Mouse (Mus musculus) hindbrain, embryonic 13.5 days (tissue): ENCODE measurements at regions not wholly inside any gene's neighbourhood (a gene's known extent, or its start where the extent isn't known, plus 50 kb on each side); places are given as distances from the start of the nearest gene placed in this dataset.

ENCODE experiments used
- ATAC-seq: fragments of 200-750 bp; cut with Nextera tagmentation; 2 replicates; pipeline ENCODE4 v1.8.0; 2017; ENCODE audit warnings: moderate TSS enrichment; ENCODE audit not compliant: low FRiP score
- H3K27ac ChIP-seq: fragments of 300-500 bp; sonication (generic); 2 replicates; pipeline ENCODE4 v1.5.1; 2015; ENCODE audit warnings: inconsistent platforms, mild to moderate bottlenecking, moderate library complexity
- H3K27me3 ChIP-seq: fragments of 300-500 bp; sonication (generic); 2 replicates; pipeline ENCODE4 v1.6.1; 2015; ENCODE audit warnings: mild to moderate bottlenecking, inconsistent platforms
- H3K36me3 ChIP-seq: fragments of 300-500 bp; sonication (generic); 2 replicates; pipeline ENCODE4 v1.6.1; 2015; ENCODE audit warnings: mild to moderate bottlenecking, inconsistent platforms
- H3K4me1 ChIP-seq: fragments of 300-500 bp; sonication (generic); replicated peaks from 2 replicates; pipeline ENCODE4 v1.6.1; 2015; ENCODE audit warnings: inconsistent platforms
- H3K4me2 ChIP-seq: fragments of 300-500 bp; sonication (generic); 2 replicates; pipeline ENCODE4 v1.6.1; 2015; ENCODE audit warnings: inconsistent platforms, mild to moderate bottlenecking, moderate library complexity
- H3K4me3 ChIP-seq: fragments of 300-500 bp; sonication (generic); 2 replicates; pipeline ENCODE4 v1.5.1; 2015; ENCODE audit warnings: mild to moderate bottlenecking, inconsistent platforms
- H3K9ac ChIP-seq: fragments of 300-500 bp; sonication (generic); 2 replicates; pipeline ENCODE4 v1.6.1; 2015; ENCODE audit warnings: mild to moderate bottlenecking, inconsistent platforms
- H3K9me3 ChIP-seq: fragments of 300-500 bp; sonication (generic); 2 replicates; pipeline ENCODE4 v1.6.1; 2016; ENCODE audit warnings: inconsistent platforms
- WGBS: fragments of 180-500 bp; shearing (Covaris S2); methylation state at CpG from one replicate; pipeline ENCODE4 v1.1.7; 2015; 5-methylcytosine and 5-hydroxymethylcytosine counted together

DNA sequence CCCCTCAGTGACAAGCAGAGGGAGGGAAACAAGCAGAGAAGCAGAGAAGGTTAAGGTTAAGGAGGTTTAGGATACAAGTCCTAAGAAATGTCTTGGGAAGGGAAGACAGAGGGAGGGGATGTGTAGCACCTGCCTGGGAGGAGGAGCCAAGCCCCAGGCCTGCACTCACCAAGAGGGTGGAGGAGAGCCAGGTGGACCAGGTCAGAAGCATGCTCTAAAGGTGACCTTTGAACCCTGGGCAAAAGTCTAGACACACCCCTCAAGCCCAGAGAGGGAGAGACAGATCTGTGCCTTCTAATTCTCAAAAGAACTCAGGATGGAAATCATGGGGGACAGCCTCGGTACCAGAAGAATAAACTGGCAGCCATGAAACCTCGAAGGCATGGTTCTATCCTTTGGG lies 54.4 kb upstream of the Calm2 start:
- Histone ChIP-seq H3K27me3 (0 out of 2 replicates have a peak, but pooled peaks cover 9% of the 10 kb centered on the region), H3K9me3 (no peaks in the 10 kb centered on the region), H3K4me1 (peaks cover 21% of the 10 kb centered on the region), H3K27ac (no peak overlapping the region), H3K9ac (no peak overlapping the region), H3K4me2 (no peak overlapping the region), H3K4me3 (no peak overlapping the region), H3K36me3 (no peaks in the 10 kb centered on the region)
- 60% methylated on average over 2 of the region's 2 CpGs for WGBS
- no peak for ATAC-seq

DNA sequence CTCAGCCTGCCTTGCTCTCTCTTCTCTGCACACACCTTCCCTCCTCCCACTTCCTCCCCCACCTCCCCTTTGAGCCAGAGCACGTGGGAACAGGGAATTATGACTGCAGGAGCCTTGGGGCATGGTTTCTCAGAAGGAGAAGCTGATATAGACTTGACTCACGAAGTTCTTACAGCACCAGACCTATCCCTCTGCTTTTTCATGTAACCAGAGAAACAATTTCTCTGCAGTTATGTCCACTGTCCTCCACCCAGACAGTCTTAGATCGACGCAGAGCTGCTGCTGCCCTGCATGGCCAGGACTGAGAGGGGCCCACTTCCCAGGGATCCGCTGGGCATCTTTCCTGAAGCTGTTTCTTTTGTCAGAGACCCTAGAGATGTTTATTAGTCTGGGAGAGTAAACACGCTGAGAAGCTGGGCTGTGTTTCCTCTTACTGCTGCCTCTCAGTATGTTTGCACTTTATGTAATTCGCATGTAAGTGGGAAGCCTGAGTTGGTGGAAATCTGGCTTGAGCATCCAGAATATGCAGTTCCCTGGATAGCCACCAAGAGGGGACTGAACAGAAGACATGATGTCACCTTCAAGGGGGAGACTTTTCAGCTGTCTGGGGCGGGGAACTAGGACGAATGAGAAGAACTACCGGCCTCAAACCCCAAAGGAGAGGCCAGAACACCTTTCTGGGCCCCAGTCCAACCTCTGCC lies 55.1 kb upstream of the Calm2 start:
- WGBS = 35% methylated on average over 10 of the region's 10 CpGs
- peak; percentile 12; the same call in 1 of the 2 replicates for ATAC-seq
- Histone ChIP-seq H3K9ac (no peak overlapping the region), H3K4me2 (no peak overlapping the region), H3K36me3 (no peaks in the 10 kb centered on the region), H3K4me3 (no peak overlapping the region), H3K4me1 (peaks cover 21% of the 10 kb centered on the region), H3K9me3 (no peaks in the 10 kb centered on the region), H3K27me3 (0 out of 2 replicates have a peak, but pooled peaks cover 9% of the 10 kb centered on the region), H3K27ac (peak overlapping the region; percentile 58)

GRCm38 (mm10) chr17:87502388-87503369 lies 55.9 kb upstream of the Calm2 start:
- 15% methylated on average over 11 of the region's 14 CpGs for WGBS
- peak overlapping the region; percentile 72 for H3K27ac ChIP-seq

DNA sequence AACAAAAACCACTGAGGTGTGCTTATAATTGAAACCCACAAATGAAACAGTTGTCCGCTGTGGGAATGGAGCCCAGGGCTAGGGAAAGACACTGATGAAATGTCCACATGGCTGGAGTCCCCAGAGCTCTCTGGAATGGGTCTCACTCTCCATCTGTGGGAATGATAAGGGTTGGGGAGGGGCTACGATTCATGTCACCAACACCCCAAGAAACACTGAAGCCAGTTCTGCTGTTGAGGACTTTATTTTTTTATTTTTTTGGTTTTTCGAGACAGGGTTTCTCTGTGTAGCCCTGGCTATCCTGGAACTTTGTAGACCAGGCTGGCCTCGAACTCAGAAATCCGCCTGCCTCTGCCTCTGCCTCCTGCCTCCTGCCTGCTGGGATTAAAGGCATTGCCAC lies 56.8 kb upstream of the Calm2 start:
- 78% methylated on average over 5 of the region's 5 CpGs for WGBS
- Histone ChIP-seq H3K4me2 (no peak overlapping the region), H3K27me3 (0 out of 2 replicates have a peak, but pooled peaks cover 9% of the 10 kb centered on the region), H3K4me3 (no peak overlapping the region), H3K9me3 (no peaks in the 10 kb centered on the region), H3K9ac (no peak overlapping the region), H3K4me1 (peaks cover 25% of the 10 kb centered on the region), H3K36me3 (no peaks in the 10 kb centered on the region), H3K27ac (peak overlapping the region; percentile 72; the same call in 1 of the 2 replicates)
- no peak for ATAC-seq

More at GRCm38 (mm10) chr17:87502388-87503369, 55.9 kb upstream of the Calm2 start:
- Histone ChIP-seq H3K9me3 (no peaks in the 10 kb centered on the region), H3K27me3 (0 out of 2 replicates have a peak, but pooled peaks cover 9% of the 10 kb centered on the region), H3K4me1 (peaks cover 21% of the 10 kb centered on the region), H3K4me2 (no peak overlapping the region), H3K4me3 (no peak overlapping the region), H3K9ac (no peak overlapping the region), H3K36me3 (no peaks in the 10 kb centered on the region)
- peak; percentile 84 for ATAC-seq

- Histone ChIP-seq H3K9me3 (no peaks in the 10 kb centered on the region), H3K27ac (peak overlapping the region; percentile 68; the same call in 1 of the 2 replicates), H3K9ac (no peak overlapping the region), H3K4me3 (no peak overlapping the region), H3K36me3 (no peaks in the 10 kb centered on the region), H3K4me1 (peaks cover 31% of the 10 kb centered on the region), H3K4me2 (no peak overlapping the region), H3K27me3 (0 out of 2 replicates have a peak, but pooled peaks cover 3% of the 10 kb centered on the region)
- no peak for ATAC-seq
- 64% methylated on average over 5 of the region's 5 CpGs for WGBS
Measured at GRCm38 (mm10) chr17:87504960-87505681, 58.4 kb upstream of the Calm2 start.

DNA sequence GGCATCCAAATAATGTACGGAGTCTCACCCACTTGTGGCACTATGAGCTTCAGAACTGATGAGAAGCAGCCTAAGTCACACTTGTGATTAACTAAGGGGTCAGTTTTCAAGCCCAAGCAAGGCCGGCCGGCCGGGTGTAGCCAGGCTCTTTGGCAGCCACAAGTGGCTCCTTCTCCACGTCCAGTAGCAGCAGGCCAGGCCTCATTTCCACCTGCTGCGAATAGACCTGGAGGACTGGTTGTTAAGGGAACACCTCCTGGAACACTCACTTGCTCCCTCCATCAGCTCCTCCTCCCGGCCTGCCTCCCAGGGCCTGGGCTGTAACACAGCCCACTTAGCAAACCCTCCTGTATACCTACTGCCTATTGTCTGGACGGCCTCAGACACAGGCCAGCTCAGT lies 61.1 kb upstream of the Calm2 start:
- no peak overlapping the region for H3K4me2 ChIP-seq
- H3K9ac ChIP-seq = no peak overlapping the region
- no peak for ATAC-seq
- H3K4me3 ChIP-seq = no peak overlapping the region
- 63% methylated on average over 8 of the region's 8 CpGs for WGBS
- no peaks in the 10 kb centered on the region for H3K27me3 ChIP-seq
- no peaks in the 10 kb centered on the region for H3K9me3 ChIP-seq
- H3K27ac ChIP-seq = no peak overlapping the region
- H3K36me3 ChIP-seq = no peaks in the 10 kb centered on the region
- H3K4me1 ChIP-seq = peaks cover 34% of the 10 kb centered on the region

- H3K36me3 ChIP-seq = no peaks in the 10 kb centered on the region
Measured at GRCm38 (mm10) chr17:87508582-87509253, 62.0 kb upstream of the Calm2 start.

GRCm38 (mm10) chr17:87512000-87512611 lies 65.4 kb upstream of the Calm2 start:
- Histone ChIP-seq H3K4me3 (no peak overlapping the region), H3K4me2 (peak overlapping the region; percentile 2; the same call in 1 of the 2 replicates), H3K27ac (peak overlapping the region; percentile 85), H3K36me3 (no peaks in the 10 kb centered on the region), H3K27me3 (no peaks in the 10 kb centered on the region), H3K9me3 (no peaks in the 10 kb centered on the region), H3K4me1 (peaks cover 30% of the 10 kb centered on the region), H3K9ac (peak overlapping the region; percentile 43)
- 33% methylated on average over 9 of the region's 9 CpGs for WGBS
- peak; percentile 80 for ATAC-seq

More at GRCm38 (mm10) chr17:87508582-87509253, 62.0 kb upstream of the Calm2 start:
- no peak for ATAC-seq
- H3K27me3 ChIP-seq = no peaks in the 10 kb centered on the region
- H3K9me3 ChIP-seq = no peaks in the 10 kb centered on the region
- H3K4me2 ChIP-seq = no peak overlapping the region
- peaks cover 30% of the 10 kb centered on the region for H3K4me1 ChIP-seq
- 75% methylated on average over 16 of the region's 16 CpGs for WGBS
- H3K27ac ChIP-seq = 0 out of 2 replicates have a peak overlapping the region, but pooled peaks have one; percentile 12
- peak overlapping the region; percentile 24; the same call in 1 of the 2 replicates for H3K9ac ChIP-seq
- H3K4me3 ChIP-seq = no peak overlapping the region

GRCm38 (mm10) chr17:87513822-87514221 lies 67.1 kb upstream of the Calm2 start:
- peaks cover 27% of the 10 kb centered on the region for H3K4me1 ChIP-seq
- H3K4me3 ChIP-seq = no peak overlapping the region
- no peak for ATAC-seq
- H3K36me3 ChIP-seq = no peaks in the 10 kb centered on the region
- 71% methylated on average over 11 of the region's 11 CpGs for WGBS
- no peaks in the 10 kb centered on the region for H3K9me3 ChIP-seq
- H3K9ac ChIP-seq = no peak overlapping the region
- no peaks in the 10 kb centered on the region for H3K27me3 ChIP-seq
- 0 out of 2 replicates have a peak overlapping the region, but pooled peaks have one; percentile 2 for H3K27ac ChIP-seq
- H3K4me2 ChIP-seq = no peak overlapping the region

DNA sequence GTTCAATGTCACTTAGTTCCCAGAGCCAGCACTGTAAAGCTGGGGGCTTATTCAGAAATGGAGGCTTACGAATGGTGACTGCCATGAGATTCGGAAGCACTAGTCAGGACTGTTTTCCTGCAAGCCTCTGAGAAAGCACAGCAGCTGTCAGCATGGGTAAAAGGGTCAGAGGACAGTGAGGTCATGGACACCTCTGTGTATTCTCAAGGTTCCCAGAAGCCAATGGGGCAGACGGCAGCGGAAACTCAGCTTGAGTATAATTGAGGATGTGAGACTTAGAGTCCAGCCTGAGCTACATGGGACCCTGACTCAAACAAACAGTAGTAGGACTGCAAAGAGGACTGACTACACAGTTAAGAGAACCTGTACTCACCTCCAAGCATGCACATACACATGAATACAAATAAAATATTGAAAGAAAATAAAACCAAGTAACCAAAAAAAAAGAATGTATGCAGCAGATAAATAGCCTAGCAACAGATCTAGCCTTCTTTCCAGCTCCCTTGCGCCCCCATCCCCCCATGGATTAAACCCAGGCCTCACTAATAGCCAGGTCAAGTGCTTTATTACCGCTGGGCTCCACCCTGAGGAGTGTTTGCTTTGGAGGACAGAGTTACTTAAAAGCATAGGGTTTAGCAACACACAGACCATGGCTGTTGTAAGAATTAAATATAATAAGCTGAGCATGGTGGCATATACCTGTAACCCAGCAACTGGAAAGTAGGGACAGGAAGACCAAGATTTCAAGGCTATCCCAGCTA lies 67.8 kb upstream of the Calm2 start:
- WGBS = 70% methylated on average over 6 of the region's 6 CpGs
- H3K9me3 ChIP-seq = no peaks in the 10 kb centered on the region
- no peak for ATAC-seq

More for the DNA sequence above, 67.8 kb upstream of the Calm2 start:
- H3K4me3 ChIP-seq = no peak overlapping the region
- H3K4me2 ChIP-seq = no peak overlapping the region
- peaks cover 25% of the 10 kb centered on the region for H3K4me1 ChIP-seq
- no peaks in the 10 kb centered on the region for H3K36me3 ChIP-seq
- H3K27ac ChIP-seq = no peak overlapping the region
- no peaks in the 10 kb centered on the region for H3K27me3 ChIP-seq
- no peak overlapping the region for H3K9ac ChIP-seq
